Mouse (Mus musculus) embryo, embryonic 10.5 days (tissue): ENCODE measurements around the gene Bcs1l.

Source experiments
- DNase-seq: peaks from one replicate; pipeline ENCODE4 v3.0.0-alpha.2; 2015; ENCODE audit warnings: low spot score

The Bcs1l gene

GRCm38 (mm10) chr1:74587773-74588445 is at the start of gene Bcs1l, which contains the start of gene Zfp142:
Gene Bcs1l (plus strand): TSS chr1:74588289.
Gene Zfp142 (minus strand): TSS chr1:74588246.
- DNase-seq = peak; percentile 100

- DNase-seq = no peak
These were observed 49.4 kb upstream of the Bcs1l start for GRCm38 (mm10) chr1:74538650-74539049.

DNA sequence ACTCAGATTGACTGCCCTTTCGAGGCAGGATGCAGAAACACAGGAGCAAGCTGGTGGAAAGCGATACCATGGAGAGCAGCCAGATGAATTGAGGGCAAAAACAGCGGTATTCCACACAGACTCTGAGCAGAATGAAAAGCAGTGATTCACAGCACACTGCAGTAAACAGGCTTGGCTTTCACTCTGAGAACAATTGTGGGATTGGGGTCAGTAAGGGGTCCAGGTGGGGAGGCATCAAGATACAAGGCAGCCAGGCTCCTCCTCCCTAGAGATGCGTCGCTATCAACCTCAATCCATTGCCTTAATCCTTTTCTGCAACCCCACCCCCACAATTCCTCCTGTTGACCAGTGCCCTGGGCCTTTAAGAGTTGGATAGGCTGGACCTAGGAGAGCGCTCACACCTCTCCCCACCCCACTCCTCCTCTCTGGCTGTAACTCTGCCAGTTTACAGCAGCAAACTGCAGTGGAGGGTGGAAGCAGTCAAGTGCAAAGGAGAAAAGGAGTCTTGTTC is 45.6 kb upstream of the Bcs1l start, which contains the start of gene Plcd4:
Gene Plcd4 (plus strand): TSS at position 438 of the 511 bp plus-strand sequence.
- peak; percentile 40 for DNase-seq

GRCm38 (mm10) chr1:74544184-74544583 is 43.9 kb upstream of the Bcs1l start, which contains the start of gene Usp37:
Gene Usp37 (minus strand): TSS chr1:74544284.
- DNase-seq = no peak

GRCm38 (mm10) chr1:74559061-74559460 is 29.0 kb upstream of the Bcs1l start:
- no peak for DNase-seq

DNA sequence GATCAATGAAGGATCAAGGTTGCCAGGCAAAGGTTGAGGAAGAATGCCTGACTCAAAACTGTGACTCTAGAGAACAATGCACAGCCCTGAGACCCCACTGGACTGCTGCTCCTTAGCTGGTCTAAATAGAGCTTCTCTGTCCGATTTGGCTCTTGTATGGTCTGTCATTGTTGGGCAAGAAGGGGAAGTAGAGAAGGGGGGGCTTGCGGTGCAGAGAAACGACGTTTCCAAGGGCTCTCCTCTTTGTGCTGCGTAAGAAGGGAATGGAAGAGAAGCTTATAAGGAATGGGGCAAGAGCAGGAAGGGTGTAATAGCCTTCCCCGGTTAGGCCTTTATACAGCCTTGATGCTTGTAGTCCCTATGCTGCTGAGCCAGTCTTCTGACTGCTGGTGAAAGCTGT is 22.3 kb upstream of the Bcs1l start:
- DNase-seq = no peak

GRCm38 (mm10) chr1:74569739-74570719 is 18.1 kb upstream of the Bcs1l start:
- DNase-seq = no peak

DNA sequence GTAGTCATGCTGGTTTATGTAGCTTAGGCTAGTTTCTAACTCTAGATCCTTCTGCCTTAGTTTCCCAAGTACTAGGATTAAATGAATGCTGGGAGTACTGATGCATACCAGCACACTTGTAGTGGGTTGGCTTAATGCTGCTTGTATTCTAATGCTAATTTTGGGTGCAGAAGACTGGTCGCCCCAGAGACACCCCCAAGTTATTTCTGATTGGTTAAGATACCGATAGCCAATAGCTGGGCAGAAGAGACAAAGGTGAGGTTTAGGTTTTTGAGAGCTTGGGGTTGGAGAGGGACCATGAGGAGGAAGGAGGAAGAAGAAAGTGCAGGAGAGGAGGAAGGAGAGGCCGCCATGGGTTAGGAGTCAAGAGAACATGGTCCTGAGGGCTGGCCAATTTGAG is 5.5 kb upstream of the Bcs1l start:
- DNase-seq = no peak

- DNase-seq = no peak
These were observed 3.3 kb upstream of the Bcs1l start for GRCm38 (mm10) chr1:74584616-74585398.

GRCm38 (mm10) chr1:74587233-74587772 is 786 bp upstream of the Bcs1l start:
- DNase-seq = no peak

DNA sequence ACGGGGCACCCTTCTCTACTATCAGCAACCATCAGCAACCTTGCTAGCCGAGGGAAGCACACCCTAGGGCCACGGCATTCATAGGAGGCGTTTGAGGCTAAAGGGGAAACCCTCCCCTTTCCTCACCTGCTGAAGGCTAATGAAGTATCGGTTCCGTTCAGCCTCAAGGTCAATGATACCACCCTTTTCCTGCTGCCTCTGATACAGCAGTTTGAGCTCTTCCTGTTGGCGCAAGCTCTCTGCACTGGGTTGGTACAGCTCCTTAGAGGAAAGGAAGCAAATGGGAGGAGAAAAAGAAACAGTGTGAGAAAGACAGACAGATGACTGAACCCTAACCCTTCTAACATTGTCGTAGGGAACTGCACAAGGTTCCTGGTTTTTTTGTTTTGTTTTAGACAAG is 6.3 kb downstream of the Bcs1l start:
- no peak for DNase-seq

- no peak for DNase-seq
These were observed 12.6 kb downstream of the Bcs1l start for GRCm38 (mm10) chr1:74600501-74601266.

- DNase-seq = peak; percentile 97
These were observed 13.3 kb downstream of the Bcs1l start, which contains the start of the genes Rnf25 and Stk36 for GRCm38 (mm10) chr1:74601267-74601962. Gene Rnf25 (minus strand): TSS chr1:74601397. Gene Stk36 (plus strand): TSS chr1:74601445.

- no peak for DNase-seq
These were observed 36.1 kb downstream of the Bcs1l start for GRCm38 (mm10) chr1:74624183-74624582.

- no peak for DNase-seq
These were observed 38.0 kb downstream of the Bcs1l start for GRCm38 (mm10) chr1:74626076-74626475.

- DNase-seq = peak; percentile 53
These were observed 39.9 kb downstream of the Bcs1l start for GRCm38 (mm10) chr1:74628001-74628400.

- DNase-seq = no peak
These were observed 44.6 kb downstream of the Bcs1l start for GRCm38 (mm10) chr1:74632734-74633133.
